Mouse (Mus musculus): Measurements from ENCODE around the gene Src.

DNA sequence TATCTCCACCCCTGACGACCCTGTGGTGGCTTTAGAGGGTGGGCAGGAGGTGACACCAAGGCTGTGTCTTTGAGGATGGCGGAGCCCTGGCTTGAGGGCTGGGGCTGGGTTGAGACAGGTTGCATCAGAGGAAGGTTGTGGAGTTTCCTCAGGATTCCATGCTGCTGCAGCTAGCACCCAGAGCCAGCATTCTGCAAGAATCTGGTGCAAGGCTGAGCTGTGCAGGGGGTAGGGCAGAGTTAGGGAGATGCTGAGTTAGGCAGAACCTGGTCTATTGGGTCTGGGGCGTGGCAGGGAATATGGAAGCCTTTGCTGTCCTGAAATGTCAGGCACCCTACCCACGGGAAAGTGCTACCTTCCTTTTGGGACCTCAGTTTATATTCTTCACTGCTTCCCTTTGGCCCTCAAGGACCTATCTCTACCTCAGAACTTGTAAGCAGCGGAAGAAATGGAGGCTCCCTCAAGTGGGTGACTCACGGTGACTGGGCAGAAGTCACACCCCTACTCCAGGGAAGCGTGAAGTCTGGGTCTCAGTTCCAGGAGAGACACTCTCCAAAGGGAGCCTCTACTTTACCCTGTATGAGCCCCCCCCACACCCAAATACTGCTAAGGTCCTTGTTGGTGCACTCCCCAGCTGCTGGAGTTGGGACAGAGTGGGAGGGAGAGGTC lies 33.3 kb downstream of the Src start:
- TF ChIP-seq CTCF (IDR thresholded peaks at IDR 0.05; ENCODE audit: control insufficient read depth, insufficient read depth, low read length) (no peak), POLR2A (IDR thresholded peaks at IDR 0.05; ENCODE audit: borderline replicate concordance, control insufficient read depth, low read depth, low read length) (no peak)

Measured in bone marrow, adult 2 months (tissue).